10 mouse cellular contexts compared by ENCODE assay signal in genomic region chr14:78273571-78273970, GRCm38 (mm10). TPM values are rescaled to one million over a fixed set of nuclear protein-coding genes. Genes with fewer than 3 reads are reported as not detected.
DNase-seq lines count a peak whose midpoint lies in the region; ATAC-seq and TF ChIP-seq lines count a peak whose summit lies in the region.
"Had no signal": no experiment of that assay in that cellular context is flagged by ENCODE, and none has a peak within 500 bp of the region (broad histone marks: within the 10 kb centered on the region; RNA-seq: fewer than 3 reads in every experiment).

No protein-coding gene starts in this region.

- no peak overlapping the region for H3K9ac ChIP-seq in heart, adult 2 months (ENCODE audit: low read depth, low read length)
- H3K9ac ChIP-seq in intestine, embryonic 16.5 days (ENCODE audit: low read depth, low read length): no peak overlapping the region
- H3K9ac ChIP-seq: neural tube, embryonic 12.5 days had no signal

- WGBS in heart, adult 2 months: 72% methylated on average over 7 of the region's 7 CpGs
- WGBS in heart, embryonic 10.5 days: 75% methylated on average over 7 of the region's 7 CpGs
- 76% methylated on average over 7 of the region's 7 CpGs for WGBS in embryonic facial prominence, embryonic 10.5 days
- 83% methylated on average over 7 of the region's 7 CpGs for WGBS in limb, embryonic 10.5 days
- 69% methylated on average over 7 of the region's 7 CpGs for WGBS in small intestine, adult 2 months
- WGBS in intestine, embryonic 16.5 days: 72% methylated on average over 7 of the region's 7 CpGs

- no peak for ATAC-seq in intestine, embryonic 16.5 days

- no peak overlapping the region for H3K4me3 ChIP-seq in heart, adult 2 months
- no peak overlapping the region for H3K4me3 ChIP-seq in heart, embryonic 10.5 days
- no peak overlapping the region for H3K4me3 ChIP-seq in embryonic facial prominence, embryonic 10.5 days
- H3K4me3 ChIP-seq in limb, embryonic 10.5 days: no peak overlapping the region
- H3K4me3 ChIP-seq in small intestine, adult 2 months (ENCODE audit: low read depth, low read length): no peak overlapping the region
- H3K4me3 ChIP-seq in intestine, embryonic 16.5 days (ENCODE audit: low read length): no peak overlapping the region
- H3K4me3 ChIP-seq: neural tube, embryonic 12.5 days had no signal

- peak; percentile 18 to 26 for DNase-seq in heart, adult 2 months
- DNase-seq in heart, embryonic 10.5 days (ENCODE audit: low spot score): no peak
- DNase-seq in A20 (ENCODE audit: low read depth, low spot score) (peak; percentile 63), R1 (ENCODE audit: low read depth, low spot score) (peak; percentile 82)
- DNase-seq in embryonic facial prominence, embryonic 10.5 days (ENCODE audit: low spot score): peak; percentile 59
- DNase-seq in limb, embryonic 10.5 days (ENCODE audit: low spot score): peak; percentile 60

- no peaks in the 10 kb centered on the region for H3K4me1 ChIP-seq in heart, adult 2 months (ENCODE audit: control insufficient read depth, insufficient read depth, low read length)
- no peaks in the 10 kb centered on the region; the same call in 1 of the 2 replicates for H3K4me1 ChIP-seq in heart, embryonic 10.5 days
- H3K4me1 ChIP-seq in embryonic facial prominence, embryonic 10.5 days: peaks cover 3% of the 10 kb centered on the region; the same call in 1 of the 2 replicates
- H3K4me1 ChIP-seq in limb, embryonic 10.5 days: no peaks in the 10 kb centered on the region
- no peaks in the 10 kb centered on the region for H3K4me1 ChIP-seq in small intestine, adult 2 months (ENCODE audit: control insufficient read depth, insufficient read depth, insufficient read length, low read length)
- H3K4me1 ChIP-seq in intestine, embryonic 16.5 days (ENCODE audit: control insufficient read depth, insufficient read depth, low read length): no peaks in the 10 kb centered on the region

- intact Hi-C loops in heart, adult 2 months (cut with DNase I): loop anchor here (5.0 kb wide), 3 partner anchors 71 to 1221 kb away; no protein-coding TSS in a partner anchor

- H3K36me3 ChIP-seq in heart, adult 2 months (ENCODE audit: control insufficient read depth, insufficient read depth, low read length): no peaks in the 10 kb centered on the region
- H3K36me3 ChIP-seq in heart, embryonic 10.5 days: no peaks in the 10 kb centered on the region
- no peaks in the 10 kb centered on the region for H3K36me3 ChIP-seq in embryonic facial prominence, embryonic 10.5 days (replicated peaks)
- H3K36me3 ChIP-seq in limb, embryonic 10.5 days: no peaks in the 10 kb centered on the region
- no peaks in the 10 kb centered on the region for H3K36me3 ChIP-seq in small intestine, adult 2 months (ENCODE audit: control insufficient read depth, insufficient read depth, low read length)
- no peaks in the 10 kb centered on the region for H3K36me3 ChIP-seq in intestine, embryonic 16.5 days (ENCODE audit: control insufficient read depth, insufficient read depth, low read length)
- H3K36me3 ChIP-seq: neural tube, embryonic 12.5 days had no signal

- no peak for TF ChIP-seq POLR2A in heart, adult 2 months (IDR thresholded peaks at IDR 0.05; ENCODE audit: insufficient read depth, low read depth, low read length)
- no peak for TF ChIP-seq POLR2A in small intestine, adult 2 months (IDR thresholded peaks at IDR 0.05; ENCODE audit: low read depth, low read length)

- no peaks in the 10 kb centered on the region for H3K9me3 ChIP-seq in heart, embryonic 10.5 days
- no peaks in the 10 kb centered on the region for H3K9me3 ChIP-seq in embryonic facial prominence, embryonic 10.5 days
- no peaks in the 10 kb centered on the region for H3K9me3 ChIP-seq in limb, embryonic 10.5 days (replicated peaks)
- no peaks in the 10 kb centered on the region for H3K9me3 ChIP-seq in intestine, embryonic 16.5 days (ENCODE audit: control insufficient read depth, low read length)
- H3K9me3 ChIP-seq: neural tube, embryonic 12.5 days had no signal

- peak; percentile 68 for TF ChIP-seq CTCF in heart, adult 2 months (IDR thresholded peaks at IDR 0.05)
- peak; percentile 52; the same call in 1 of the 2 replicates for TF ChIP-seq CTCF in small intestine, adult 2 months (IDR thresholded peaks at IDR 0.05; ENCODE audit: extremely low read depth, insufficient read length, insufficient replicate concordance, low read depth, low read length)

- H3K27me3 ChIP-seq in heart, adult 2 months (ENCODE audit: control insufficient read depth, insufficient read depth, low read length): no peaks in the 10 kb centered on the region
- H3K27me3 ChIP-seq in heart, embryonic 10.5 days (ENCODE audit: insufficient read depth, poor library complexity, severe bottlenecking): no peaks in the 10 kb centered on the region
- no peaks in the 10 kb centered on the region for H3K27me3 ChIP-seq in embryonic facial prominence, embryonic 10.5 days (replicated peaks; ENCODE audit: low read depth, poor library complexity, severe bottlenecking)
- H3K27me3 ChIP-seq in limb, embryonic 10.5 days (ENCODE audit: low read depth, poor library complexity, severe bottlenecking): no peaks in the 10 kb centered on the region
- no peaks in the 10 kb centered on the region for H3K27me3 ChIP-seq in small intestine, adult 2 months (ENCODE audit: control insufficient read depth, insufficient read depth, low read length)
- no peaks in the 10 kb centered on the region for H3K27me3 ChIP-seq in intestine, embryonic 16.5 days (replicated peaks; ENCODE audit: control insufficient read depth, insufficient read depth, low read length)
- H3K27me3 ChIP-seq: neural tube, embryonic 12.5 days had no signal

- no peak overlapping the region for H3K27ac ChIP-seq in heart, adult 2 months
- no peak overlapping the region for H3K27ac ChIP-seq in heart, embryonic 10.5 days
- H3K27ac ChIP-seq in embryonic facial prominence, embryonic 10.5 days (replicated peaks): no peak overlapping the region
- H3K27ac ChIP-seq in limb, embryonic 10.5 days: no peak overlapping the region
- H3K27ac ChIP-seq in small intestine, adult 2 months (ENCODE audit: insufficient read depth, low read depth, low read length): no peak overlapping the region
- H3K27ac ChIP-seq in intestine, embryonic 16.5 days (ENCODE audit: low read length): no peak overlapping the region
- H3K27ac ChIP-seq: neural tube, embryonic 12.5 days had no signal

- no peak overlapping the region for H3K4me2 ChIP-seq in intestine, embryonic 16.5 days (ENCODE audit: low read depth, low read length)
- H3K4me2 ChIP-seq: neural tube, embryonic 12.5 days had no signal

- H3K79me2 ChIP-seq in heart, adult 2 months (replicated peaks; ENCODE audit: control insufficient read depth, insufficient read depth, low read length): no peaks in the 10 kb centered on the region

- no peak for TF ChIP-seq EP300 in heart, adult 2 months (IDR thresholded peaks at IDR 0.05; ENCODE audit: insufficient read depth, low read depth, low read length)

RNA-seq across cellular contexts. Expression of gene Tnfsf11, which starts 34.3 kb away (rescaled TPM):
- total RNA-seq in heart, adult 2 months (2021): under 1 TPM; 0.10 to 0.14 TPM
- polyA plus RNA-seq in heart, adult 2 months (2012; rRNA removed): not detected in 2 replicates
- polyA plus RNA-seq in heart, embryonic 10.5 days (2016; fragmentation: Nextera tagmentation; extraction: Ambion mirVana): 0.10 and 0.16 TPM in 2 replicates
- 0.09 TPM in 2 replicates for polyA plus RNA-seq in embryonic facial prominence, embryonic 10.5 days (2016; fragmentation: Nextera tagmentation; extraction: Ambion mirVana)
- 0.14 TPM in 1 of 2 replicates, not detected in the other for polyA plus RNA-seq in limb, embryonic 10.5 days (2016; fragmentation: Nextera tagmentation; extraction: Ambion mirVana)
- 0.38 and 0.56 TPM in 2 replicates for polyA plus RNA-seq in small intestine, adult 2 months (2012; rRNA removed)
- polyA plus RNA-seq in intestine, embryonic 16.5 days (2015; fragmentation: Nextera tagmentation; extraction: Ambion mirVana): 0.33 and 0.47 TPM in 2 replicates
- polyA plus RNA-seq: intestine, embryonic 14.5 days; neural tube, embryonic 12.5 days had no signal
